Mouse (Mus musculus): ENCODE results near the gene Mllt3. TPM values are rescaled to one million over a fixed set of nuclear protein-coding genes. Genes with fewer than 3 reads are reported as not detected.

The Mllt3 gene
- polyA plus RNA-seq, 1 experiment from 2014 or later = 72.4 TPM

- ATAC-seq (ENCODE audit: insufficient read depth, low FRiP score, low TSS enrichment) = no peak
- H3K4me1 ChIP-seq (ENCODE audit: control insufficient read depth, insufficient read depth, low read length) = peaks cover 20% of the 10 kb centered on the region
- H3K4me2 ChIP-seq (ENCODE audit: low read depth) = no peak overlapping the region
- peaks cover 2% of the 10 kb centered on the region; the same call in 1 of the 2 replicates for H3K36me3 ChIP-seq (ENCODE audit: control insufficient read depth, insufficient read depth, low read length)
- DNase-seq (ENCODE audit: low spot score) = no peak
- no peaks in the 10 kb centered on the region for H3K9me3 ChIP-seq (ENCODE audit: control insufficient read depth, low read length)
- H3K27me3 ChIP-seq (ENCODE audit: control insufficient read depth, insufficient read depth, low read length) = no peaks in the 10 kb centered on the region
- no peak overlapping the region for H3K9ac ChIP-seq (ENCODE audit: low read length)
- no peak overlapping the region for H3K27ac ChIP-seq (ENCODE audit: low read depth, low read length)
- 85% methylated on average over 1 of the region's 1 CpGs for WGBS
- no peak overlapping the region for H3K4me3 ChIP-seq (ENCODE audit: low read depth, low read length)
Observed at GRCm38 (mm10) chr4:87838716-87839115, 194.4 kb downstream of the Mllt3 start.

GRCm38 (mm10) chr4:87837471-87838361 lies 195.4 kb downstream of the Mllt3 start:
- WGBS = 93% methylated on average over 2 of the region's 2 CpGs
- H3K9ac ChIP-seq (ENCODE audit: low read length) = no peak overlapping the region
- no peak for DNase-seq (ENCODE audit: low spot score)
- no peaks in the 10 kb centered on the region for H3K27me3 ChIP-seq (ENCODE audit: control insufficient read depth, insufficient read depth, low read length)
- H3K4me1 ChIP-seq (ENCODE audit: control insufficient read depth, insufficient read depth, low read length) = peaks cover 20% of the 10 kb centered on the region
- H3K4me3 ChIP-seq (ENCODE audit: low read depth, low read length) = no peak overlapping the region
- H3K4me2 ChIP-seq (ENCODE audit: low read depth) = no peak overlapping the region
- H3K9me3 ChIP-seq (ENCODE audit: control insufficient read depth, low read length) = no peaks in the 10 kb centered on the region
- H3K27ac ChIP-seq (ENCODE audit: low read depth, low read length) = no peak overlapping the region
- H3K36me3 ChIP-seq (ENCODE audit: control insufficient read depth, insufficient read depth, low read length) = peaks cover 2% of the 10 kb centered on the region; the same call in 1 of the 2 replicates
- no peak for ATAC-seq (ENCODE audit: insufficient read depth, low FRiP score, low TSS enrichment)

GRCm38 (mm10) chr4:87836257-87836656 lies 196.9 kb downstream of the Mllt3 start:
- Histone ChIP-seq H3K27ac (ENCODE audit: low read depth, low read length) (no peak overlapping the region), H3K9ac (ENCODE audit: low read length) (no peak overlapping the region), H3K9me3 (ENCODE audit: control insufficient read depth, low read length) (no peaks in the 10 kb centered on the region), H3K27me3 (ENCODE audit: control insufficient read depth, insufficient read depth, low read length) (no peaks in the 10 kb centered on the region), H3K4me2 (ENCODE audit: low read depth) (no peak overlapping the region), H3K4me3 (ENCODE audit: low read depth, low read length) (no peak overlapping the region), H3K4me1 (ENCODE audit: control insufficient read depth, insufficient read depth, low read length) (peaks cover 20% of the 10 kb centered on the region), H3K36me3 (ENCODE audit: control insufficient read depth, insufficient read depth, low read length) (peaks cover 2% of the 10 kb centered on the region; the same call in 1 of the 2 replicates)
- 66% methylated on average over 5 of the region's 5 CpGs for WGBS
- ATAC-seq (ENCODE audit: insufficient read depth, low FRiP score, low TSS enrichment) (no peak), DNase-seq (ENCODE audit: low spot score) (no peak)

DNA sequence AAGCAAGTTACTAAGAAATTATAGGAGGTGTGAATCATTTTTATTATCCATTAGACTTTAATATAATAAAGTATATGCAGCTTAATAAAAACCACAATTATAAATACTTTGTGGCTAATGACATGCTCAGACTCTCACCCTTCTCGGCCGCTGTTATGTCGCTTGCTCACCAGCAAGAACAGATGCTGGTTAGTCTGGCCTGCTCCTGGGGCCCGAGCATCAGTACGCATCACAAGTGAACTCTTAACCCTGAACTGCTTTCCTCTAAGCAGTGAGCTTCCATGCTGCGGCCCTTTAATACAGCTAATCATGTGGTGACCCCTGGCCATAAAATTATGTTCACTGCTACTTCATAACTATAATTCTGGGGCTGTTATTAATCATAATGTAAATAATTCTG lies 198.0 kb downstream of the Mllt3 start:
- ATAC-seq (ENCODE audit: insufficient read depth, low FRiP score, low TSS enrichment) (peak; percentile 57; the same call in 1 of the 2 replicates), DNase-seq (ENCODE audit: low spot score) (peak; percentile 16)

GRCm38 (mm10) chr4:87834310-87834709 lies 198.9 kb downstream of the Mllt3 start:
- peak overlapping the region; percentile 55 for H3K27ac ChIP-seq (ENCODE audit: low read depth, low read length)
- no peak overlapping the region for H3K4me2 ChIP-seq (ENCODE audit: low read depth)
- H3K4me3 ChIP-seq (ENCODE audit: low read depth, low read length) = no peak overlapping the region
- H3K9me3 ChIP-seq (ENCODE audit: control insufficient read depth, low read length) = no peaks in the 10 kb centered on the region
- peaks cover 20% of the 10 kb centered on the region for H3K4me1 ChIP-seq (ENCODE audit: control insufficient read depth, insufficient read depth, low read length)
- DNase-seq (ENCODE audit: low spot score) (peak; percentile 56), ATAC-seq (ENCODE audit: insufficient read depth, low FRiP score, low TSS enrichment) (peak; percentile 88)
- no peaks in the 10 kb centered on the region for H3K36me3 ChIP-seq (ENCODE audit: control insufficient read depth, insufficient read depth, low read length)
- H3K9ac ChIP-seq (ENCODE audit: low read length) = no peak overlapping the region
- 10% methylated on average over 2 of the region's 2 CpGs for WGBS
- H3K27me3 ChIP-seq (ENCODE audit: control insufficient read depth, insufficient read depth, low read length) = no peaks in the 10 kb centered on the region

More for the DNA sequence above, 198.0 kb downstream of the Mllt3 start:
- 11% methylated on average over 6 of the region's 6 CpGs for WGBS
- Histone ChIP-seq H3K9me3 (ENCODE audit: control insufficient read depth, low read length) (no peaks in the 10 kb centered on the region), H3K9ac (ENCODE audit: low read length) (no peak overlapping the region), H3K27me3 (ENCODE audit: control insufficient read depth, insufficient read depth, low read length) (no peaks in the 10 kb centered on the region), H3K4me3 (ENCODE audit: low read depth, low read length) (no peak overlapping the region), H3K36me3 (ENCODE audit: control insufficient read depth, insufficient read depth, low read length) (no peaks in the 10 kb centered on the region; the same call in 1 of the 2 replicates), H3K27ac (ENCODE audit: low read depth, low read length) (0 out of 2 replicates have a peak overlapping the region, but pooled peaks have one; percentile 5), H3K4me1 (ENCODE audit: control insufficient read depth, insufficient read depth, low read length) (peaks cover 20% of the 10 kb centered on the region), H3K4me2 (ENCODE audit: low read depth) (no peak overlapping the region)

- 96% methylated on average over 6 of the region's 6 CpGs for WGBS
- Histone ChIP-seq H3K4me2 (ENCODE audit: low read depth) (no peak overlapping the region), H3K27me3 (ENCODE audit: control insufficient read depth, insufficient read depth, low read length) (no peaks in the 10 kb centered on the region), H3K4me3 (ENCODE audit: low read depth, low read length) (no peak overlapping the region), H3K4me1 (ENCODE audit: control insufficient read depth, insufficient read depth, low read length) (peaks cover 13% of the 10 kb centered on the region), H3K36me3 (ENCODE audit: control insufficient read depth, insufficient read depth, low read length) (no peaks in the 10 kb centered on the region), H3K27ac (ENCODE audit: low read depth, low read length) (no peak overlapping the region), H3K9ac (ENCODE audit: low read length) (no peak overlapping the region), H3K9me3 (ENCODE audit: control insufficient read depth, low read length) (no peaks in the 10 kb centered on the region)
- no peak for DNase-seq (ENCODE audit: low spot score)
- no peak for ATAC-seq (ENCODE audit: insufficient read depth, low FRiP score, low TSS enrichment)
Observed at GRCm38 (mm10) chr4:87830794-87831306, 202.3 kb downstream of the Mllt3 start.

GRCm38 (mm10) chr4:87829426-87830063 lies 203.6 kb downstream of the Mllt3 start:
- no peak for DNase-seq (ENCODE audit: low spot score)
- H3K9me3 ChIP-seq (ENCODE audit: control insufficient read depth, low read length) = no peaks in the 10 kb centered on the region
- no peak for ATAC-seq (ENCODE audit: insufficient read depth, low FRiP score, low TSS enrichment)
- H3K9ac ChIP-seq (ENCODE audit: low read length) = no peak overlapping the region
- no peak overlapping the region for H3K27ac ChIP-seq (ENCODE audit: low read depth, low read length)
- H3K4me3 ChIP-seq (ENCODE audit: low read depth, low read length) = no peak overlapping the region
- no peaks in the 10 kb centered on the region for H3K36me3 ChIP-seq (ENCODE audit: control insufficient read depth, insufficient read depth, low read length)
- H3K4me2 ChIP-seq (ENCODE audit: low read depth) = no peak overlapping the region
- H3K27me3 ChIP-seq (ENCODE audit: control insufficient read depth, insufficient read depth, low read length) = no peaks in the 10 kb centered on the region
- 94% methylated on average over 5 of the region's 5 CpGs for WGBS
- H3K4me1 ChIP-seq (ENCODE audit: control insufficient read depth, insufficient read depth, low read length) = peaks cover 2% of the 10 kb centered on the region

- H3K27ac ChIP-seq (ENCODE audit: low read depth, low read length) = no peak overlapping the region
Observed at GRCm38 (mm10) chr4:87826336-87826735, 206.8 kb downstream of the Mllt3 start.

More at GRCm38 (mm10) chr4:87826336-87826735, 206.8 kb downstream of the Mllt3 start:
- H3K9ac ChIP-seq (ENCODE audit: low read length) = no peak overlapping the region
- DNase-seq (ENCODE audit: low spot score) (no peak), ATAC-seq (ENCODE audit: insufficient read depth, low FRiP score, low TSS enrichment) (no peak)
- H3K4me3 ChIP-seq (ENCODE audit: low read depth, low read length) = no peak overlapping the region
- H3K4me1 ChIP-seq (ENCODE audit: control insufficient read depth, insufficient read depth, low read length) = no peaks in the 10 kb centered on the region
- WGBS = 86% methylated on average over 5 of the region's 5 CpGs
- H3K9me3 ChIP-seq (ENCODE audit: control insufficient read depth, low read length) = no peaks in the 10 kb centered on the region
- H3K27me3 ChIP-seq (ENCODE audit: control insufficient read depth, insufficient read depth, low read length) = no peaks in the 10 kb centered on the region
- H3K4me2 ChIP-seq (ENCODE audit: low read depth) = no peak overlapping the region
- H3K36me3 ChIP-seq (ENCODE audit: control insufficient read depth, insufficient read depth, low read length) = no peaks in the 10 kb centered on the region

All from neural tube, embryonic 11.5 days (tissue).